Mouse (Mus musculus) frontal cortex, postnatal 14 days (tissue): ENCODE data around the gene Kcnq5.
"Not testable (repeated sequence)": the region's sequence is repeated elsewhere in the genome, so short reads cannot be mapped to it uniquely, and the experiment has no call there.

Source experiments
- DNase-seq, 2 experiments: peaks; one replicate each; pipeline ENCODE4 v3.0.0; 2022; ENCODE audit warnings: low spot score in 2 of 2

The Kcnq5 gene

DNA sequence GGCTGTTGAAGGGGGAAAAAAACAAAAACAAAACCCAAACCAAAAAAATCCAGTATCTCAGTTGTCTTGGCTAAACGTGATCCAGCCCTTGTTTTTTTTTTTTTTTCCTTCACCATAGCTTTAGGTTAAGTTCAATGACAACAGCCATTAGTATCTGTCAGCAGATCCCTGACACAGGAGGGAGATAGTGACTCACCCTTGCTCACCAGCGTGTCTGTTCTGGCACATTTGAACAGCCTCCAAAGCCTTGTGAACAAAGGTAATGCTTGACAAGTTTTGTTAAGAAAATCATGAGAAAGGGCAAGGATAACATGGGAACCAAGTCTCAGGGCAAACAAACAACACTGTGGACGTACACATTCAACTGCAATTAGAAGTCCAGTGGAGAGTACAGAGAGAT lies 123.2 kb downstream of the Kcnq5 start:
- no peak for DNase-seq

DNA sequence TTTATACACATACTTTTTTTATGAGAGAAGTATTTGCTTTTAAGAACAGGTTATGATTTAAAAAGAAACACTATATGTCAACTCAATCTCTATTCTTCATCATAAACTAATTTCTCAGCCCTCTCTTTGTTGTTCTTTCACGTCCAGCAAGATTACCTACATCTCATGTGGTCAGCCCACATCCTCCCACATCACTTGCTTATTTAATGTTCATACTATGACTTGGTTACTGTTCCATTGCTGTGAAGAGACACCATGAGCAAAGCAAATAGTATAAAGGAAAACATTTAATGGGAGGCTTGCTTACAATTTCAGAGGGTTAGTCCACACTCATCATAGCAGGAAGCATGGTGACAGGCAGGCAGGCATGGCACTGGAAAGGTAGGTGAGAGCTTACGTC lies 124.4 kb downstream of the Kcnq5 start:
- no peak for DNase-seq

DNA sequence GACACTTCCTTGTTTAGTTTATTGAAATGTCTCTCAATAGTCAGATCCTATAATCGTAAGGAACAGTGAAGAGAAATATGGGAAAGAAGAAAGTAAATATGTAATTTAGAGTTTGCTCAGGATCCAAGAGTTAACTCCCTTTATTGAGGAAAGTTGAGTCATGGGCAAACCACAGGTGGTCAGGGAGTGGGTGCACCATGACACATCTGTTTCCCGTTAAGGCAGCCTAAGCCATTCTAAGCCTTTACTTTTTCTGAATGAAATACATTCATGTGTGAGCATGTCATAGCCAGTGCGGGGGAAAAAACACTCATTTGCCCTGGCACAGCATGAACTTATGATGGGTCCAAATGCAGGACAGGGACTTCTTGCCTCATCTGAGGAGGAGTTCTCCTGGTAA lies 125.4 kb downstream of the Kcnq5 start:
- no peak for DNase-seq

DNA sequence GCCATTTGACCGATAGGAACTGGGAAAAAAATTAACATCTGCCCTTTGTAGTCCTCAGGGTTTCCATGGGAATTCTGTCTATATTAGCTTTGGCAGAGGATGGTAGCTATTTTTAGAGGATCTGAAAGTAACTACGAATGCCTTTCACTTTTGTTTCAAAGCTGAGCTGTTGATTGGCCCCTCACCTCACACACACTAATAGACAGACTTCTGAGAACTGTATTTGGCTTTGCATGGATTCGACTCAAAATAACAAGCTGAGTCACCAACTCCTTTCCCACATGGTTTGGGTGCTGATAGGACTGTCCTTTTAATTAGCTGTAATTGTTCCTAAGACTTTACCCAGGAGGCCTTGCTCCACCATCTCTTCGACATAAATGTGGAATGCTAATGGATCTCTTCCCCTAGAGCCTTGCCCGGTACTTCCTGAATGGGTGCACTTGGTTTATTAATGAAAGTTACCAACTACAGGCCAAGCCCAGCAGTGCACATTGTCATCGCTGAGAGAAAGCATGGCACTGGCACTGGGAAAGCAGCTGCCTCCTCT lies 131.8 kb downstream of the Kcnq5 start:
- DNase-seq: no peak

DNA sequence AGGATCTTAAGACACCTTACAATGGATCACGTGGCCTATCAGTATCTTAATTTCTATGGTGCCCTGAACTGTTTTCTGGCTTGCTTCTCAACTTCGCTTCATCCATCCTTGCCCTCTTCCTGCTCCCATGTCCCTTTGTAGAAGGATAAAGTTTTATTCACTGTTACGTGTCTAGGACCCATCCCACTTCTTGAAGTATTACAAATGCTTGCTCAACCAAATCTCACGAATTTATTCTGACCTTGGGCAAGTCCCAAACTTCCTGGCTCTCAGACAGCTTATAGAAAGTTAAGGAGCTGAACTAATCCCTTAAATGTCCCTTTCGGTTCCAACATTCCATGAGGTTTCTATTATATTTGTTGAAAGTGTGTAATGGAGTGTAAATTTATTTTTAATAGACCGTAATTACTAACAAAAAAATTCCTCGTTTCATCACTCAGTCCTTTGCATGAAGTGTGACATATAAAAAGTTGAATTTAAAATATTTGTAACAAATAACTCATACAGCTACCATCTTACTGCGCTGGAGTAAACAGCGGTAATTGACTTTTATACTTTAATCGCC lies 141.6 kb downstream of the Kcnq5 start:
- no peak for DNase-seq

DNA sequence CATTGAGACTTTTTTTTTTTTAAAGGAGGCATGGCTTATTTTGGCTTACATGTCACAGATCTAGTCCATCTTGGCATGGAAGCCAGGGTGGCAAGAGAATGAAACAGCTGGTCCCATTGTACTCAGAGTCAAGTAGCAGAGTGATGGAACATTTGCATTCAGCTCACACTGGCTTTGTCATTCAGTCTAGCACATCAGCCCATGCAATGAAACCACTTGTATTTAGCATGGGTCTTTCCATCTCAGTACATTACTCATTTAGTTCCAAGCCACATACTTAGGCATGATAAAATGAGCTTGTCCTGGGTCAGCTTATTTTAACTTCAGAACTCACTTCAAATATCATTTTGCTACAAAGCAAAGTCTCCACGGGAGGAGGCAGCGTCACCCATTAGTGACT lies 156.7 kb downstream of the Kcnq5 start:
- DNase-seq: no peak

DNA sequence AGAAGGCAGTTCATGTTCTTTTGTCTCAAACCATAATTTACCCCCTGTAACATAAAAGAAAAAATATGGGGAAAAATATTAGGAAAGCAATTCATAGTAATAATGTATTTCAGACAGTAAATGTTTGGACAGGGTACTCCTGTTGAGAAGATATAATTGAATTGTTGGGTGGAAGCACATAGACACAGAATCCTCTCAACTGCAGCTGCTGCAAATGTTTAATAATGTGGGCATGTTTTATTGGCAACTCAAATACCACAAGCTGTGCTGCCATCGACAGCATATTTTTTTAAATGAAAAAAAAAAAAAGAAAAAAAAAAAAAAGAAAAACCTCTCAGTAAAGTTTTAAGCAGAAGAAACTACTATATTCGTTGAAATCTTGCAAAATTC lies 157.3 kb downstream of the Kcnq5 start:
- DNase-seq: no peak

DNA sequence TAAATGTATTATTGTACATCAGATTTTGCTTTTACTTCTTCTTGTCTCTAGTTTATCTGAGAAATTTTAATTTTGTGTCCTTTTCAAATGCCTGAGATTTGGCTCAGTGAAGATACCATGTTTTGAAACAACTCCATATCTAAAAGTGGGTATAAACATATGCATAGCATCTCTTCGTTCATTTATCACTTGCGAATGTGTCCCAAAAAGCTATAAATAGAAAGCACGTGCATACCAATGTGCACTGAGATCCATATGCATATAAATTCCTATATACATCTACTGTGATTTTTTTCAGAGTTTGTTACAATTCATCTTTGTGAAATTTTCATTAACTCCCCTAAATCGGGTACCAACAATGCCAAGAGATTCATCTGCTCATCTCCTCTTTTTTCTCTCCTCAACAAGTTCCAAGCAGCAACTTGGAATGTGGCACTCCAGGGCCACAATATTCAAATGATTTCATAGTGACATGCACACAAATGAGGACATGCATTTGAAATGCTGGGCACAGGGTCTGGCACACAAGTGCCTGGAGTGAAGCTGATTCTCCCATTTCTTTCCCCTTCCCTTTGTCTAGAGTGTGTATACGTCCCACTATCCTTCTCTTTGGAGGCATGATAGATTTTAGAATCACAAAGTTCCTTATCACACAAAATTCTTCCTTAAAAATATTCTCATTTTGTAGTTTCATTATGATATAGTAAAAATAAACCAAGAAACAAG lies 157.8 kb downstream of the Kcnq5 start:
- no peak for DNase-seq

DNA sequence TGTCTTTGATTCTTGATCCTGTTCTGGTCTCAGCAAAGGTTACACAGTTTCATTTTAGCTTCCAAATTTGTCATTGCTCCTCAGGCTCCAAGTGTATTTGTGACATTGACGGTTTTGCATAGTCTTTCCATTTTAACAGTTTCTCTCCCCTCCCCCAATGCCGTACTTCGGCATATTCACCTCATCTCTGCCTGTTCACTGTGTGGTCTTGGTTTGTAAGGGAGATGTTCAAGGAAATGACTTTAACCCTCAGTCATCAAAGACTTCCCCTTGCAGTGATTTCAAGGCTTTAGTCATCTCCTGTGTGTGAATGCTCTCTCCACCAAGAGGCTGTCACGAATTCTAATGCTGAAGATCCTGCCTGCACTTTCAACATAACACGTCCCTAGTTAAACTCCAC lies 181.0 kb downstream of the Kcnq5 start:
- no peak for DNase-seq

DNA sequence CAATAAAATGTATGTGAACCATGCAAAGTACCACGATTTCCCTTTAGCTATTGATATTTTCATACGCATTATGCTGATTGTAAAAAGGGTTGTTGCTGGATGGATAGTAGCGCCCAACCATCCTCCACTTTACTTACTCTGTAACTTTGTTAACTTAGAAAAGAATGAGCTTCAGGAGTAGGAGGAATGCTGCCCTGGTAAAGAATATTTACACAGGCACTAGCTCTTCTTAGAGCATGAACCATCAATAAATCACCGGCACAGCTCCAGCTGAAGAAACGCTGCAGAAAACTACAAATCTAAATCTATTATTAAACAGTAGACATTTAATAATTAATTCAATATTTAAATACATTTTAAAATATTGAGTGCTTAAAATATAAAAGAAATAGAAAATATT lies 184.2 kb downstream of the Kcnq5 start:
- no peak for DNase-seq

DNA sequence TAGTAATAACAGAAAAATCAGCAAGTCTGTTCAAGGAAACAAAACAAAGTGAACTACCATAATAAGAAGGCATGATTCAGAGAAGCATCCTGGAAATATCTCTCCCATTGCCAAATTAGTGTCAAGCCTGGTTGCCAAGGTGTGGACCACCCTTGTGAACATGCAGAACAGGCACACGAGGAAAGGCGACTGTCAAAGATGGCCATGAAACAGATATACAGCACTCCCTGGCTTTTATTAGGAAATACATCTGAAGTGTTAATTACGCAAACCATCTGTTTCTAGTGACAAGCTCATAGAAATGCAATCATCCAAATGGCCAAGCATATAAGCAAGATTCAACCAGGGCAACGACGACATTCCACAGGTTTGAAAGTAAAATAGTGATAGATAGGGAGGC lies 187.8 kb downstream of the Kcnq5 start:
- DNase-seq: no peak

DNA sequence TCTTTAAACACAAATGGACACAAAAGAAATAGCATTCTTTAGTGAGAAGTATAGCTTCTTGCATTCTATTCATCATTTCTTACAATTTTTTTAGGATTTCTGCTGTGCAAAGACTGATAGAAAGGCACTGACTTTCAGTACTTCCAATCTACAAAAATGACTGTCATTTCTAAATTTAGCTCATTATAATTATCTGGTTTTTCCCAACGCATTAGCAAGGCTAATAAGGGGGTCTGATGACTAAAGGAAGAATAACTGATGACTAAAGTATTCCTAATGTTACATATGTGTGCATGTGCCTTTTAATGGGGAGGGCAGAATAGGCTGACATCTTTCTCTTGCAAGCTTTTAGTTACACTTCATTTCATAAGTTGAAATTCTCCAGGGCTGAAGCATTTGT lies 191.2 kb downstream of the Kcnq5 start:
- DNase-seq: no peak

DNA sequence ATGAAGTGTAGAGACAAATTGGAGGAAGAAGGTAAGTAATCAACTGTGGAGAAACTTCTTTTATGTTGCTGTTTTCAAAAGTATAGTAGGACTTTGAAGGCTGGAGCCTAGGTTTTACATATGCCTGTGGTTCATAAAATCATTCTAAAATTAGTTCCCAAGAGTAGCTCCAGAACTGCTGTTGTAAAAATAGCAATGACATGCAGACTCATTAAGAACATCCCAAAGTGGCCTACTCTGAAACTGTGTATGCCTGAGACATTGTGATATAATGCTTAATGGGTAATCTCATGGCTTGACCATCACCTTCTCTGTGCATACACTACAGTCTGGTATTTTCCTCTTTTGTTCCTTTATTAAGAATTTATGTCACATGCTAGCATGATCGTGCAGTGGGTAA lies 212.4 kb downstream of the Kcnq5 start:
- DNase-seq: no peak

DNA sequence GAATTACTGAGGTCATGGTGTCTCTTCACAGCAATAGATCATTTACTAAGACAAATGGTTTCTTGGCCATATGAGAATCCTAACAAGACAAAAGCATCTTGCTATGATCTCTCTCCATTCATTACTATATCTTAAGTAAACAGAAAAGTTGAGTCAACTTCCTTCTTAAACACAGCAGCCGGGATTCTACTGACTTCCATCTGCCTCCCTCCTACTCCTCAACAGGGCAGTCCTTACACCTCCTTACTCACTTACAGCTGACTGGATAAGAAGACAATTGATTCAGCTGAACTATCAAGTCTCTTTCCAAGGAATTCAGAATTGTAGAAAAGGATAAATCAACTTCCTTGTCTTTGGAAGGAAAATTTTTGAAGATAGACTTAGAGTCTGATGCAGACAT lies 232.6 kb downstream of the Kcnq5 start:
- no peak for DNase-seq

DNA sequence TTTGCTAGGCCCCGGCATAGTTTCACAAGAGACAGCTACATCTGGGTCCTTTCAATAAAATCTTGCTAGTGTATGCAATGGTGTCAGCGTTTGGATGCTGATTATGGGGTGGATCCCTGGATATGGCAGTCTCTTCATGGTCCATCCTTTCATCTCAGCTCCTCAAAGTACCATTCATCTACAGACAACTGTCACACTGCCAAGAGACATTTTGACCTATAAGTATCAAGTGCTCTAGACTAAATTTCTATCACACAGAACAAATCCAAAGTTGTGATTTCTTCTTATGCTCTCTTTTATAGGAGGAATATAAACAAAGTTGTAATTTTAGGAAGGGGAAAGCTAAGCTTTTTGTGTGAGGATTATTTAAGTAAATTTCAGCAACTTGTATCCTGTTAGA lies 238.5 kb downstream of the Kcnq5 start:
- not testable (repeated sequence) for DNase-seq

DNA sequence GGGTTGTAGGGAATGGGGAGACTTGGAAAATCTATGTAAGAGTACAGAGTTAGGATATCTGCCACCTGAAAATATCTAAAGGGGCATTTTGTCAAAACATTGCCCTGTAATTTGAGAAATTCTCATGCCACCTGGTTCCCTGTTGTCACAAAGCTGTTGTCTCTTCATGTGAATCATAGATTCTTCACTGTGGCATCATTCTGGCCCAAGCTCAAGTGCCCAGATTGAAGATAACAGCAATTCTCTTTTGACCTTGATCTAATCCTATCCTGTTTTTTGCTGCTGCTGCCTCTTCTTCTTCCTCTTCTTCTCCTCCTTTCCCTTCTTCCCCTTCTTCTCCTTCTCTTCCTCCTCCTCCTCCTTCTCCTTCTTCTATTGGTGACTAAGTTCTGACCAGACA lies 240.5 kb downstream of the Kcnq5 start:
- no peak for DNase-seq

DNA sequence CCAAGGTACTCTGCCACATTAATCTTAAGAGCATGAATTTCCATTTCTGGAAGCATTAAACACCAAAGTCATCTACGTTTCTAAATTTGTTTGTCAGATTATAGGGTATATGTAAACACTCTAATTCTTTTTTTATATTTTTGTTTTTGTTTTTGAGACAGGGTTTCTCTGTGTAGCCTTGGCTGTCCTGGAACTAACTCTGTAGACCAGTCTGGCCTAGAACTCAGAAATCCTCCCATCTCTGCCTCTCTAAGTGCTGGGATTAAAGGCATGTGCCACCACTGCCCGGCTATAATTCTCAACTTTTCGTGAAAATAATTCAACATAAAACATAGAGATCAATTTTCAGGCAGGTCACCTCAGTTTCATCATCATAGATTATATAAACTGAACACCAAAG lies 246.9 kb downstream of the Kcnq5 start:
- no peak for DNase-seq

DNA sequence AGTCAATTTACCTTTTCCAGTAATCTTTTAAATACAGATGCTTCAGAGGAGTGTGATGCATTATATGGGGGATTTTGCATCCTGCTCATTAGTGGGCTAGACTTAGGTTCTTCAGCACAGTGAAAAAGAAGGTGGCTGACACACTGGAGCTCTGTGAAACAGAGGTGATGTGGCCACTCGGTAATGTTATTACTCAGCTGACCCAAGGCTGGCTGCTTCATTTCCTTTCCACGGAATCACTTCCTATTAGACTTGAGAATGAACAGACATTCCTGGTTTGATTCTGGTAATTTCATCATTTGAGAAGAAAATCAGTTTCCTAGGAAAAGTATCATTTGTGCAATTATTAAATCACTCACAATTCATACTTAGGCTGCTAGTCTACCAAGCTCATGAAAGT lies 249.0 kb downstream of the Kcnq5 start:
- DNase-seq: no peak

DNA sequence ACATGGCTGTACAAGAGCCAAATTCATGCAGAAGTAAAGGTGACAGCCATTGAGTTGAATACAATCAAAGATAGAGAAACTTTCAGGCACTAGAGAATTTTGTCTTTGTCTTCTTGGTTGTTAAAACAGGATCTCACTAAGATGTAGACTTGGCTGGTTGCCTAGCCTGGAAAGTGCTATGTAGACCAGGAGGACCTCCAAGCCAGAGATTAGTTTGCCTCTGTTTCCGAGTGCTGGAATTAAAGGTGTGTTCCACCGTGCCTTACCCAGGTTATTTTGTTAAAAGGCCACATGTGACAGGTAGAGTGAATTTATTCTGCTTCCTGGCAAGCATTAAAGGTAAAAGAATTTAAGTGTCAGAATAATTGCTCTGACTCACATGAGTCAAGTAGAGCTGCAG lies 271.3 kb downstream of the Kcnq5 start:
- DNase-seq: no peak

DNA sequence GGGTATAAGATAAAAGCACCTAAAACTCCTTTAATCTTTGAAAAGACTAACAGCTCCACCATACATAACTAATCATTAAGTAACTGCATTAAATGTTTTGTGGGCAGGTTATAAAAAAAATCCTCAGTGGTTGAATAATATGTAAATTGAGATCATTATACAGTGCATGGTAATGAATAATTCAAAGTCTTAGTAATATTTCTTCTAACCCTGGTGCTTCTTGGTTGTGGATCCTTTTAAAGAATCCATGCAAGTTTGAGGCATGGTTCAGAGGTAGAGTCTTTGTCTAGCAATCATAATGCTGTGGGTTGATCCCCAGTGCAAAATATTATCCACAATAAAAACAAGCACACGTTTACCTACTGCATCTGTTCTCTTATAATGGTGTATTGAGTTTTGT lies 272.8 kb downstream of the Kcnq5 start:
- no peak for DNase-seq

DNA sequence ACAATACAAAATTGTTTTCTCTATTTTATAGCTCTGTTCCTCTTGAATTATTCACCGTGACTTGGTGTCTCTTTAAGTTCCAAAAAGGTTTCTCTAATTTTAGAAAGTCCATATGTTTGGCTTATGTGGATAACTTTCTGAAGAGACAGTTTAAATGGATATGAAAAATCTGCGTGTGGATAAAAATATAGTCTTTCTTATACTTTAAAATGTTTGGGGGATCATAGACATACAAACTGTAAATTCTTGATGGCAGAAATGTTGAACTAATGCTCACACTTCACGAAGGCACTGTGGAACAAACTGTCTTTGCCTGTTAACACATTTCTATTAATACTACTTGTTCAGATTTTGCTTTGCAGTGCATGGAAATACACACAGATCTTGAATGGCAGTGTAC lies 277.3 kb downstream of the Kcnq5 start:
- no peak for DNase-seq

DNA sequence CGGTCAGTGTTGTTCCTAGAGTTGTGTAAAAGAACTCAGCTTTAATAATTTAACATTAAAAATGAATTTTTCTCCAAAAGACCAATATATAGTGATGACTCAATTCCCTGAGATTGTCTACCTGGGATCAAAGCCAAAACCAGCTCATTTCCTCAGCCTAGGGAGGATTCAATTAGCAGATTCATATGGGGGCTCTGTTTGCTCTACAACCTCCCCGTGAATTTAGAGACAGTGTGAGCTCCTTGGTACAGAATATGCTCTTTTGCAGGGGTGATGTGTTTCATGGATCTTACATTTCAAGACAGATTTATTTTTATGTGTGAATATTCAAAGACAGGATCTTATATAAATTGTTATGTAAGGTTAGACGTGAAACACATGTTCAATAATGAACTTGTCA lies 284.9 kb downstream of the Kcnq5 start:
- no peak for DNase-seq

DNA sequence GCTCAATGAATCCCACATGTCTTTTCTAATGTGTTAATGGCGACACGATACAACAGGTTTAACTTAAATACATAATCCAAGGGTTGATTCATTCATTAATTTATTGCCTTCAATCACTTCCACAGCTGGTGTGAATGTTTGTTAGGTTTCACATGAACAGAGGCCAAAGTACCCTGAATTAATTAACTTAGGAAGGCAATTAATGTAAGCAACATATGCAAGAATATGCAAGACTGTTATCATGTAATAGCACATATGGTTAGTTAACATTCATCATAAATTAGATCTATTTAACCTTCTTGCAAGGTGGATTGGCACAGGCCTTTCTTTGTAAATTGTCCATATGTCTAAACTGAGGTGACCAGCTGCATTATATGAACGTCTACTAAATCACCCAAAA lies 300.9 kb downstream of the Kcnq5 start:
- no peak for DNase-seq

DNA sequence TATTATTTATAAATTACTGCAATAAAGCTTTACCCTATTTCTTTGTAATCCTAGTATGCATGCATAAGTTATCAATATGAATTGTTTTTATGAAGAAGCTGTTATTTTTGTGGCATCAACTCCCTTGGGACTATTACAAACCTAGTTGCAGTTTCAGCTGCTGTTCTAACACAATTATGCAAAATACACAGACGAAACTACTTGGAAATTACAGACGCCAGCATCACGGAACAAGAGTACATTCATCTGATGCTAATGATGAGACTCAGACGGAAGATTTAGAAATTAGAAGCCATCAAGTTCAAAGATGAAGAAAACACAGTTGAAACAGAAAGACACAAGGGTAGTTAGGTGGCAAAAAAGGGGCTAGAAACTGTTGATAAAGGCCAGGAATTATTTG lies 310.9 kb downstream of the Kcnq5 start:
- no peak for DNase-seq
